Mouse (Mus musculus): ENCODE results near the gene Sipa1l3. TPM values are rescaled to one million over a fixed set of nuclear protein-coding genes. Genes with fewer than 3 reads are reported as not detected.

The Sipa1l3 gene
- total RNA-seq, 2 experiments from 2014 or later = 166 to 185 TPM

- no peak for DNase-seq (ENCODE audit: low spot score in 2 of 2)
Observed at GRCm38 (mm10) chr7:29290691-29291485, 227.6 kb downstream of the Sipa1l3 start.

- DNase-seq (ENCODE audit: low spot score in 2 of 2) = no peak
Observed at GRCm38 (mm10) chr7:29289856-29290255, 228.6 kb downstream of the Sipa1l3 start.

- peak in 1 of 2 experiments; percentile 42 for DNase-seq (ENCODE audit: low spot score in 2 of 2)
Observed at GRCm38 (mm10) chr7:29288942-29289638, 229.4 kb downstream of the Sipa1l3 start, which contains the start of gene Ppp1r14a. TSS of gene Ppp1r14a (plus strand) at chr7:29289308.

DNA sequence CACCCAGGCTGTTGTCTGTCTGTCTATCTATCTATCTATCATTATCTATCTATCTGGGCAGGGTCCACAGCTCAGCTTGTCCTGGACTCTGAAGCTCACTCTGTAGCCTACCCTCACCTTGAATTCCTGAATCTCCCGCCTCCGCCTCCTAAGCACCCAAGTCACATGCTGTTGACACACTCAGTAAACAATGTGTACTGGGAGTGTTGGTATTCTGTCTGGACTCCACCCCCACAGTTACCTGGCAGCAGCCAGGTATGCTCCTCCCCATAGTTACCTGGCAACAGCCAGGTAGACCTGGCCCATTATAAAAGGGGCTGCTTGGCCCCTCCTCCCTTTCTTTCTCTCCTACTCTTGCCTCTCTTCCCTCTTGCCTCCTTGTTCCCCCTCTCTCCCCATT, 230.4 kb downstream of the Sipa1l3 start:
- no peak for DNase-seq (ENCODE audit: low spot score in 2 of 2)

GRCm38 (mm10) chr7:29287481-29287880, 231.0 kb downstream of the Sipa1l3 start:
- no peak for DNase-seq (ENCODE audit: low spot score in 2 of 2)

DNA sequence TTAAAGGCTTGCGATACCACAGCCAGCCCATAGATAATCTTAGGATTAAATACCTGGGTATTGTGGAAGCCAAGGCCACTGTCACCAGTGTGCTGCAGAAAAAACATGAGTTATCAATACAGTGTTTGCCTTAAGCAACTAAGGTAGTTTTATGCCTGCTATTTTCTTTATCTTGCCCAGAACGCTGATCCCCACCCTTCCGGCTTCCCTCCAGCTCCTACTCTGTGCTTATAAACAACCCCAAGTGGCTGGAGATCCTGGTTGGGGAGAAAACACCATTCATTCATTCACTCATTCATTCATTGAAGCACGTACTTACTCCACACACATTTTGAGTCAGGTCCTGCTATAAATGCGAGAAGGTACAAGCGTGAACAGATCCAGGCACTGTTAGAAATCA, 233.9 kb downstream of the Sipa1l3 start:
- DNase-seq (ENCODE audit: low spot score in 2 of 2) = no peak

GRCm38 (mm10) chr7:29283876-29284275, 234.6 kb downstream of the Sipa1l3 start:
- DNase-seq (ENCODE audit: low spot score in 2 of 2) = no peak

DNA sequence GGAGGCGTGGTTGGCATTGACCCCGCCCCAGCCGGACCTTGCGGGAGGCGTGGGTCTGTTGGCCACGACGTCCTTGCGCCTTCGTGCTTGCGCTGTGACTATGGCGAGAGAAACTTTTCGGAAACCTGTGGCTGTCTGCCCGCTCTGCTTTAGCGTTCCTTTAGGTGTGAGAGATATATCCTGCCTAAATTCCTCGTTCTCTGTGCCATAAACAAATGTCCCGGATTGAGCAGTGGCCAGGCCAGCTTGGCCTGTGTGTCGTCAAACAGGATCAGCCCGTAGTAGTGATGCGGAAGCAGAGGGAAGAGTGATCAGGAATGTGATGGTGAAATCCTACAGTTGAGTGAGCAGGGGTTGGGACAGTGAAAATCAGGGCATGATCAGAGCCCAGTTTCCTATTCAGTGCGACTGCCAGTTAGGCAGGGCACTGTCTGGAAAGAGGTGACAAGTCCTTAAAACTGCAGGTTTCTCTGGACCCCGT, 236.3 kb downstream of the Sipa1l3 start:
- DNase-seq (ENCODE audit: low spot score in 2 of 2) = no peak

DNA sequence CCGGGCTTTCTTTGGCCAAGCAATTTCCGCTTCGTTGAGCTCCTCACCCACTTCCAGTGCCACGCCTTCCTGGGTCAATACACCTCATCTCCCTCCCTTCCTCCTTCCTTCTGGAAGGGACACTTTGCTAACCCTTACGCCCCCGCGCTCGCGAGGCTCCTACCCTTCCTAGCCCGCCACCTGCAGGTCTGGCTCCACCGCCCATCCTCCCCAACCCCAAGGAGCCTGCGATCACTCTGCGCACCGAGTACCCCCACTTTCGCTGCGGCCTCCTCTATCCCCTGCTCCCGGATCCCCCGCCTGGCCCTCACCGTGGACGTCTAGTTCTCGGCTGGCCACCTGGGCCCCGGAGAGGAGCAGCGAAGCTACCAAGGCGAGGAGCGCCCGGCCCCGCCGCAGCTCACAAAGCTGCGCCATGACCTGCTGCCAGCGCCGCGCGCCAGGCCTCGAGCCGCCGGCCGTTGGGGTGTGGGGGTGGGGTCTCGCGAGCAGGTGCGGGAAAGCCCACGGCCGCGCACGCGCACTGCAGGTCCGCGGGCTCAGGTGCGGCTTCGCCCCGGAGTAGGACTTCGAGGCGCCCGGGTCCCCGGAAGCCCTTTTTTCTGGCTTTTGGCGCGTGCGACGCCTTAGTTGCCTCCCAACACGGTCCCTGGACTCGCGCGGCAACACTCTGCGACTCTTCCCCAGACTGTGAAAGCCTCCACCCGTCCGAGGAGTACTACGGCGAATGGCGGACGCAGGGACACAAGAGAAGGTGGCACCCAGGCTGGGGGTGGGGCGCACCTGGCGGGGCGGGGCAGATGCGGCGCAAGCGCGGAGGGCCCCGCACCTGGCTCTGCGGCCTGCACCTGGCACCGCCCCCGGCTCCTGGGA, 237.0 kb downstream of the Sipa1l3 start, which contains the start of gene Spint2:
TSS of gene Spint2 (minus strand) at position 712 of the 873 bp plus-strand sequence.
- no peak for DNase-seq (ENCODE audit: low spot score in 2 of 2)

DNA sequence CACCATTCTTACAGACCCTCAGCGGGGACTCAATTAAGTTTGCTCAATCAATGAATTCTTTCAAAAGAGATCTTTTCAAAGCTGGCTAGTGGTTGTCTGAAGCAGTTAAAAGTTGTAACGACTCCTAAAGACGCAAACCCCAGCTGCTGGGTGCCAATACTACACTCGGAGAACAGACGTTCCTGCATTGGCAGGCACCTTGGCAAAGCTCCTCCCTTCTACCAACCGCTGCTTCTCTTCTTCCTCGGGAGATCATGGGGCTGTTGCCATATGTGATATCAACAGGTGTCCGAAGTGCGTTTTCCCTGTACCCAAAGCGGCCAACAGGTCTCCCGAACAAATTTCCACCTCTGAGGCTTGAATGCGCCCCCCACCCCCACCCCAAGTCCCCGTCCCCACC, 237.6 kb downstream of the Sipa1l3 start:
- DNase-seq (ENCODE audit: low spot score in 2 of 2) = no peak

DNA sequence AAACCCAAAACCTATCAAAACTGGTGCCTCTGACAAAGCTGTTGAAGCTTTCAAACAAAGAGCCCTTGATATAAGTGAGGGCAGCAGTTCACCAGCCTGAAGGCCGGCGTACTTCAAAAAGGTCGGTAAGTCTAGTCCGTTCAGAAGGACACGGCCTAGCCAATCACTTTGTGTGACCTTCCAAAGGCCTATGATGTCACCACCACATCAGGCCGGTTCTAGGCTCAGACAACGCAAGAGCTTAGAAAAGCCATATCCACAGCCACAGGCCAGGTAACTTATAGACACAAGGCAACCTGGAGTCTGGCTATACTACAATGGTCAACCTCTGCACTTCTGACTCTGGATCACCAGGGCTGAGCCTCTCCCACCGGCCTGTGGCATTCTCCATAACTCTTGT, 238.5 kb downstream of the Sipa1l3 start:
- no peak for DNase-seq (ENCODE audit: low spot score in 2 of 2)

DNA sequence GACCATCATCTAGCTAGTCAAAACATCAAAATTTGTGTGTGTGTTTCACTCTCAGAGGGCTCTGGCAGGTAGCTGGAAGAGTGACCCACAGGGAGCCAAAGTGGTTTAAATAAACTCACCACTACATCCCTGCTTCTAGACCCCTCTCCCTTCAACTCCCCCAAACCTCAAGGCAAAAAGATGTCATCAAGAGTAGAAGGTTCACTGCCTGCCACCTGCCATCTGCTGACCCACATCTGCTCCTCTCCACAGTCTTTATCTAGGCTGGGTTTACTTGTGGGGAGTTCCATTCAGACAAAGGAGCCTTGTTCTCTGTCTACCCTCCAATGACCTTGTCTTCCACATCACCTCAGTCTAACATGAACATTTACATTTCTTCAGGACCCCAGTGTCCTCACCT, 239.2 kb downstream of the Sipa1l3 start:
- DNase-seq (ENCODE audit: low spot score in 2 of 2) = no peak

- DNase-seq (ENCODE audit: low spot score in 2 of 2) = no peak
Observed at GRCm38 (mm10) chr7:29277510-29277909, 240.9 kb downstream of the Sipa1l3 start.

GRCm38 (mm10) chr7:29276715-29277114, 241.7 kb downstream of the Sipa1l3 start:
- DNase-seq (ENCODE audit: low spot score in 2 of 2) = no peak

- DNase-seq (ENCODE audit: low spot score in 2 of 2) = no peak
Observed at GRCm38 (mm10) chr7:29271687-29272465, 246.6 kb downstream of the Sipa1l3 start.

DNA sequence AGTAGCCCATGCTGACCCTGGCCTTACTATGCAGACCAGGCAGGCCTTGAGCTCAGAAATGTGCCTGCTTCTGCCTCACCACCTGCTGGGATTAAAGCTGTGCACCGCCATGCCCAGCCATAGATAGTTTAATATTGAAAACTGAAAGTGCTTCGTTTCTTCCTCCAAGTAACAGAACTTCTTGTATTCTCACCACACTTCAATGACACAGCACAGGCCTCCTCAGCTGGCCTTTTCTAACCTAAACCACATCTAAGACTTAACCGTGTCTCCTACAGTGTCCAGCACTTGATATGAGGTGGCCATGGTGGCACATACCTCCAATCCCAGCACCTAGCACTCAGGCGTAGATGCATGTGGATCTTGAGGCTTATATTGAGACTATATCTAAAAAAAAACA, 248.0 kb downstream of the Sipa1l3 start:
- no peak for DNase-seq (ENCODE audit: low spot score in 2 of 2)

Data from layer of hippocampus, postnatal 14 days (tissue).